Mouse (Mus musculus): Measurements from ENCODE around the gene Slco1a4.

GRCm38 (mm10) chr6:141889723-141890122, 33.7 kb upstream of the Slco1a4 start:
- TF ChIP-seq CTCF (IDR thresholded peaks at IDR 0.05; ENCODE audit: borderline replicate concordance, control insufficient read depth, extremely low read depth, insufficient read depth, low read length, poor library complexity) (no peak), POLR2A (IDR thresholded peaks at IDR 0.05; ENCODE audit: control insufficient read depth, extremely low read depth, insufficient read depth, low read length, poor library complexity) (no peak)
